Mouse (Mus musculus) lung, embryonic 14.5 days (tissue): ENCODE data around the gene Gm20695. TPM values are rescaled to one million over a fixed set of nuclear protein-coding genes. Genes with fewer than 3 reads are reported as not detected.
A peak's percentile ranks its signal among the peaks of the same experiment; 100 is the strongest.

Experiments used
- ATAC-seq: fragments of 200-750 bp; cut with Nextera tagmentation; 2 replicates; pipeline ENCODE4 v1.8.0; 2017; ENCODE audit warnings: mild to moderate bottlenecking, moderate TSS enrichment, moderate library complexity; ENCODE audit not compliant: insufficient read depth
- DNase-seq: peaks from one replicate; pipeline ENCODE4 v3.0.0-alpha.2; 2015
- H3K27ac ChIP-seq: fragments of 300-500 bp; sonication (generic); 2 replicates; pipeline ENCODE4 v1.5.1; 2014; ENCODE audit warnings: low read depth, mild to moderate bottlenecking, moderate library complexity
- H3K27me3 ChIP-seq: fragments of 300-500 bp; sonication (generic); 2 replicates; pipeline ENCODE4 v1.6.1; 2014; ENCODE audit warnings: low read length, control low read depth; ENCODE audit not compliant: insufficient read depth
- H3K36me3 ChIP-seq: fragments of 300-500 bp; sonication (generic); 2 replicates; pipeline ENCODE4 v1.6.1; 2014; ENCODE audit warnings: control low read depth; ENCODE audit not compliant: insufficient read depth
- H3K4me1 ChIP-seq: fragments of 300-500 bp; sonication (generic); 2 replicates; pipeline ENCODE4 v1.6.1; 2014; ENCODE audit warnings: antibody characterized with exemption, control low read depth; ENCODE audit not compliant: insufficient read depth
- H3K4me2 ChIP-seq: fragments of 300-500 bp; sonication (generic); 2 replicates; pipeline ENCODE4 v1.6.1; 2014; ENCODE audit warnings: mild to moderate bottlenecking
- H3K4me3 ChIP-seq: fragments of 300-500 bp; sonication (generic); 2 replicates; pipeline ENCODE4 v1.5.1; 2014; ENCODE audit warnings: low read depth, low read length
- H3K9ac ChIP-seq: fragments of 300-500 bp; sonication (generic); 2 replicates; pipeline ENCODE4 v1.6.1; 2014
- H3K9me3 ChIP-seq: fragments of 300-500 bp; sonication (generic); 2 replicates; pipeline ENCODE4 v1.6.1; 2016; ENCODE audit warnings: low read depth, low read length, control low read depth
- CTCF ChIP-seq: IDR thresholded peaks from 2 replicates; pipeline ENCODE4 v1.5.1; 2016; ENCODE audit warnings: antibody characterized with exemption, low read depth
- WGBS: fragments of 180-500 bp; shearing (Covaris S2); extraction: QIAGEN DNeasy Blood & Tissue Kit; methylation state at CpG from one replicate; pipeline ENCODE4 v1.1.7; 2014; 5-methylcytosine and 5-hydroxymethylcytosine counted together
- polyA plus RNA-seq: library from polyadenylated mRNA; unstranded; fragments of >200 nt; fragmentation: Nextera tagmentation; extraction: Ambion mirVana; gene quantifications from 2 replicates; pipeline ENCODE4 v1.2.1, GENCODE M21; 2014

Gm20695 gene
- polyA plus RNA-seq, 1 experiment from 2014 or later: 2.3 TPM

DNA sequence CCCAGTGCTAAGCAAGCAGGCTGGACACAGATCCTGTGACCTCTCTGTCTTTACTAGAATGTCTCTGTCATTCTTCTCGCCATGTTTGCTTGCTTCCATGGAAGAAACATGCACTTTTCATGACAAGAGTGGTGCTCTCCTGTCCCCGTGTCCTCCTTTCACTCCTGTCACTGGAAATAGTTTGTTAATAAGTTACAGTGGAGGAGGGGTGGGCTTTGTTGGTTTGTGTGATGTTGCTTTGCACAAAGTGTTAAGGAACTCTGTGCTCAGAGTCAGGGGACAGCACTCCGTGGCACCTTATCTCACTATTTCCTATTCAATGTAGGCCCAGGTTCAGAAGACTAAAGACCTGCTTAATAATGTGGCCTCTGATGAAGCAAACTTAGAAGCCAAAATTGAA, 39.1 kb downstream of the Gm20695 start:
- DNase-seq (no peak), ATAC-seq (no peak)
- no peaks in the 10 kb centered on the region for H3K27me3 ChIP-seq
- H3K4me2 ChIP-seq: no peak overlapping the region
- peaks cover 48% of the 10 kb centered on the region for H3K36me3 ChIP-seq
- no peak overlapping the region for H3K9ac ChIP-seq
- no peak for TF ChIP-seq CTCF
- H3K4me3 ChIP-seq: no peak overlapping the region
- H3K9me3 ChIP-seq: no peaks in the 10 kb centered on the region
- 0 out of 2 replicates have a peak overlapping the region, but pooled peaks have one; percentile 22 for H3K27ac ChIP-seq
- no peaks in the 10 kb centered on the region for H3K4me1 ChIP-seq
- 74% methylated on average over 3 of the region's 3 CpGs for WGBS

DNA sequence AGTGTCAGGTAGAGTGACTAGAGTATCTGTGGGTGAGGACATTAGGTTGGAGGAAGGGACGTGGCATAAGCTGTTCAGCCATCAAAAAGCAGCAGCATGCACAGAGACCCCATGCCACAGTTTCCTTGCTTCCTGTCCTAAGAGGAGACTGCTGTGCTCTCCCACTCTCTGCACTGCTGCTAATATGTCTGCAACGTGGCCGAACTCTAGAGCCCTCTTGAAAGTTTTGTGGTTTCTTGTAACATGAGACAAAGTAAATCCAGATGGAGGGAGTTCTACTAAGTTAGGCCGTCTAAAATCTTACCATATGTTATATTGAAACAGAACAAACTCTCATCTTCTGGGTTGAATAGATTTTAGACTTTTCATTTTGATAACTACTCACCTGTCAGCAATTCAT, 39.5 kb downstream of the Gm20695 start:
- H3K4me1 ChIP-seq: no peaks in the 10 kb centered on the region
- TF ChIP-seq CTCF: no peak
- H3K4me3 ChIP-seq: no peak overlapping the region
- ATAC-seq: peak; percentile 66; the same call in 1 of the 2 replicates
- no peaks in the 10 kb centered on the region for H3K9me3 ChIP-seq
- H3K4me2 ChIP-seq: no peak overlapping the region
- H3K27me3 ChIP-seq: no peaks in the 10 kb centered on the region
- no peak overlapping the region for H3K9ac ChIP-seq
- peak; percentile 47 for DNase-seq
- peak overlapping the region; percentile 28; the same call in 1 of the 2 replicates for H3K27ac ChIP-seq
- H3K36me3 ChIP-seq: peaks cover 47% of the 10 kb centered on the region
- WGBS: 50% methylated on average over 4 of the region's 4 CpGs

DNA sequence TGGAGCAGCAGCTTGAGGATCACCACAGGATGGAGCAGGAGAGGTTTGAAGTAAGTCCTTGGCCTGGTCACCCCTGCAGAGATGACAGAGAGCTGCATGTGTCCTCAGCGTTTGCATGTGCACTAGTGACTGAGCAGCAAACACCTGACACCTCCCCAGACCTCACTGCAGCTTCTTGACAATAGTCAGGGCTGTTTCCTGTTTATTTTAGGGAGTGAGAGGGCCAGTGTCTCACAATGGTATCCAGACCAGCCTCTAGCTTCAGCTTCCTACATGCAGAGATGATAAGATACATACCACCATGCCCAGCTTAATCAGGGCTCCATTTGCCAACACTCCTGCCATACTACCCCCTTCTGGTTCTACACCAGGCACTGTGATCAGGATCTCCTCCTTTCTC, 44.1 kb downstream of the Gm20695 start:
- H3K4me1 ChIP-seq: no peaks in the 10 kb centered on the region
- no peak for TF ChIP-seq CTCF
- H3K9me3 ChIP-seq: no peaks in the 10 kb centered on the region
- H3K4me2 ChIP-seq: no peak overlapping the region
- 35% methylated on average over 1 of the region's 1 CpGs for WGBS
- ATAC-seq (no peak), DNase-seq (peak; percentile 3)
- no peak overlapping the region for H3K9ac ChIP-seq
- H3K36me3 ChIP-seq: peaks cover 37% of the 10 kb centered on the region
- no peaks in the 10 kb centered on the region for H3K27me3 ChIP-seq
- H3K27ac ChIP-seq: no peak overlapping the region
- no peak overlapping the region for H3K4me3 ChIP-seq

DNA sequence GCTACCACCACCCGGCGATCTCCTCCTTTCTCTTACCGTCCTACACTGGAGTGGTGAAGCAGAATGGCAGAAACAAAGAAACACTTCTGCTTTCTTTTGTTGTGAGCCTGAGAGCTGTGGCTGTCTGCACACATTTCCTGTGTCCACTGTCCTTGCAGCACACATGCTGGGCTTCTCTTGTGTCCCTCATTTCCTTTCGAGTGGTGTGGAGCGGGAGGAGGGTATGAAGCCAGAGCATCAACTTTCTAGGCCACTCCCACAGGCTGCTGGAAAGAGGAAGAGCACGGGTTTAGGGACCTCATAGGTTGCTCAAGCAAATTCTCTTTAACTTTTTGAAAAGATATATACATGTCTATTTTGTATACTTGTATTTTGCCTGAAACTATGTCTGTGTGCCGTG, 44.7 kb downstream of the Gm20695 start:
- no peak overlapping the region for H3K4me2 ChIP-seq
- no peaks in the 10 kb centered on the region for H3K9me3 ChIP-seq
- 81% methylated on average over 7 of the region's 7 CpGs for WGBS
- no peak for TF ChIP-seq CTCF
- H3K27ac ChIP-seq: no peak overlapping the region
- no peak overlapping the region for H3K9ac ChIP-seq
- DNase-seq (peak; percentile 16), ATAC-seq (no peak)
- no peak overlapping the region for H3K4me3 ChIP-seq
- H3K4me1 ChIP-seq: no peaks in the 10 kb centered on the region
- no peaks in the 10 kb centered on the region for H3K27me3 ChIP-seq
- H3K36me3 ChIP-seq: peaks cover 40% of the 10 kb centered on the region

DNA sequence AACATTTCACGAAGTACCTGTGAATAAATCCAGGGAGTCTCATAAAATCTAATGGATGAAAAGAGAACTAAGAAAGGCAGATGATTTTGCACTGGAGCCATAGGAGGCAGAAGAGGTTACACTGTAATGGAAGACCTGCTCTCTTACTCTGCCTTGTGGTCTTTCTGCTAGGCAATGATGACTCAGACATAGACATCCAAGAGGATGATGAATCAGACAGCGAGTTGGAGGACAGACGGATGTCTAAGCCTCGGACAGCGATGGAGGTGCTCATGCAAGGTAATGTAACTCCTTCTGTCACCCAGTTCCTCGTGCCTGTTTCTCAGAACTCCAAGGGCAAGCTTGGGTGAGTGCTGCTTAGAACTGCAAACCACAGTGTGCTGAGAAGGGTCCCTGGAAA, 49.1 kb downstream of the Gm20695 start:
- H3K9ac ChIP-seq: no peak overlapping the region
- no peak for DNase-seq
- H3K4me3 ChIP-seq: no peak overlapping the region
- H3K36me3 ChIP-seq: peaks cover 54% of the 10 kb centered on the region; the same call in 1 of the 2 replicates
- no peak overlapping the region for H3K27ac ChIP-seq
- ATAC-seq: no peak
- WGBS: 87% methylated on average over 6 of the region's 6 CpGs
- no peaks in the 10 kb centered on the region for H3K4me1 ChIP-seq
- H3K9me3 ChIP-seq: no peaks in the 10 kb centered on the region
- no peak for TF ChIP-seq CTCF
- no peaks in the 10 kb centered on the region for H3K27me3 ChIP-seq
- no peak overlapping the region for H3K4me2 ChIP-seq

DNA sequence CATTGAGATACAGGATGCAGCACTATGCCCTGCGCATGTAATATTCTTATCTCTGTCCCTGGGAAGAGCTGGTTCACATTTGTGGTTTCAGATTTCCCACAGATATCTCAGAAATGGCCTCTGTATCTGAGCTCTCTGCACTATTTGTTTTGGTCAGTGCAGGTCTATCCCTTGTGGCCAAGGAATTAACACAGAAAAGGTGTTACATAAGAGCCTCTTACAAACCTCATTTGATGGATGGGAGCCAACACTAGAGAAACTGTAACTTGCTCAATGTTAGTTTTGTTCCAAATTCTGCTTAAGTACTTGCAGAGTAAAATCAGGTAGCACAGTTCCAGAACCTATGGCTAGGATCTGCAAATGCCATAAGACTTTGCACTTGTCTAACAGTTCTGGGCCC, 49.6 kb downstream of the Gm20695 start:
- 86% methylated on average over 1 of the region's 1 CpGs for WGBS
- H3K9me3 ChIP-seq: no peaks in the 10 kb centered on the region
- H3K4me2 ChIP-seq: no peak overlapping the region
- TF ChIP-seq CTCF: no peak
- peak; percentile 6 for DNase-seq
- H3K27me3 ChIP-seq: no peaks in the 10 kb centered on the region
- ATAC-seq: no peak
- no peaks in the 10 kb centered on the region for H3K4me1 ChIP-seq
- H3K27ac ChIP-seq: no peak overlapping the region
- no peak overlapping the region for H3K4me3 ChIP-seq
- peaks cover 58% of the 10 kb centered on the region; the same call in 1 of the 2 replicates for H3K36me3 ChIP-seq
- no peak overlapping the region for H3K9ac ChIP-seq

DNA sequence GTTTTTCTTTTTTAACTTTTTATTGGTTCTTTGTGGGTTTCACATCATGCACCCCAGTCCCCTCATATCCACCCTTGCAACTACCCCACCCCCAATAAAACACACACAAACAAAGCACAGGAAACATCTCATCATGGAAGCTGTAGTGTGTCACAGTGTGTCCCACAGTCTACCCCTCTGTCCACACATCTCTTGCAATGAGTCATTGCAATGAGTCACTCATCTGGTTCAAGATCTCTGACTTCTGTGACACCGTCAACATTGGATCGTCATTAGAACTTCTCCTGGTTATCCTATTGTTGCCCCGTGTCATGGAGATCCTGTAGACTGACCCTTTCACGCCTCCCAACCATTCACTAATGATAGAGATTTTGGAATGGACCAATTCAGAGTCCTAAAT, 50.3 kb downstream of the Gm20695 start:
- ATAC-seq: no peak
- Histone ChIP-seq H3K4me1 (no peaks in the 10 kb centered on the region), H3K9ac (no peak overlapping the region), H3K27me3 (no peaks in the 10 kb centered on the region), H3K4me2 (no peak overlapping the region), H3K27ac (no peak overlapping the region), H3K4me3 (no peak overlapping the region), H3K9me3 (no peaks in the 10 kb centered on the region), H3K36me3 (peaks cover 59% of the 10 kb centered on the region; the same call in 1 of the 2 replicates)
- 90% methylated on average over 4 of the region's 4 CpGs for WGBS
- no peak for DNase-seq
- TF ChIP-seq CTCF: no peak

DNA sequence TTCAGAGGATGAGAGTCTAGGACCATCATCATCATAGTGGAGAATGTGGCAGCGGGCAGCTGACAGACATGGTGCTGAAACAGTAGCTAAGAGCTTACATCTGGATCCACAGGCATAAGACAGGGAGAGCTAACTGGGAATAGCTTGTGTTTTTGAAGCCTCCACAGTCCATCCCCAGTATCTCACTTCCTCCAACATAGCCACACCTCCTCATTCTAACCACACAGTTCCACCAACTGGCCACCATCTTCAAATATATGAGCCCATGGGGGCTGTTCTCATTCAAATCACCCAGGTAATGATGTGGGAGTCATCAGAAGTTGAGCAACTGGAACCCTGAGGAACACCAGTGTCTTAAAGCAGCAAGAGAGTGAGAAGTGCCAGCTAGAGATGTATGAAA, 66.7 kb downstream of the Gm20695 start:
- WGBS: 70% methylated on average over 1 of the region's 1 CpGs
- no peak overlapping the region for H3K9ac ChIP-seq
- DNase-seq (no peak), ATAC-seq (no peak)
- no peaks in the 10 kb centered on the region for H3K9me3 ChIP-seq
- H3K36me3 ChIP-seq: no peaks in the 10 kb centered on the region
- H3K4me3 ChIP-seq: no peak overlapping the region
- H3K27ac ChIP-seq: no peak overlapping the region
- no peaks in the 10 kb centered on the region for H3K4me1 ChIP-seq
- H3K4me2 ChIP-seq: no peak overlapping the region
- no peak for TF ChIP-seq CTCF
- H3K27me3 ChIP-seq: no peaks in the 10 kb centered on the region
